Mouse (Mus musculus) T-helper 1 cell (primary cell): Measurements from ENCODE around the gene Galns.

ENCODE experiments used
- in situ Hi-C: fragments of 300-600 bp; cut with MboI, MseI; formaldehyde crosslinking; loops from one replicate; pipeline ENCODE4 v1.15.1; 2025; ENCODE audit warnings: high pct_unique_total_duplicates

The Galns gene

GRCm38 (mm10) chr8:122611295-122612133 is at the start of gene Galns, which contains the start of gene Trappc2l:
Galns (minus strand) TSS chr8:122611463.
Trappc2l (plus strand) TSS chr8:122611640.
- in situ Hi-C loops = loop anchor here (10.0 kb wide), 1 partner anchor 617 kb away; no protein-coding TSS in a partner anchor

GRCm38 (mm10) chr8:122660022-122660421 is 48.8 kb upstream of the Galns start:
- in situ Hi-C loops = no loop called here

- in situ Hi-C loops = no loop called here
Measured at GRCm38 (mm10) chr8:122658807-122659160, 47.5 kb upstream of the Galns start.

DNA sequence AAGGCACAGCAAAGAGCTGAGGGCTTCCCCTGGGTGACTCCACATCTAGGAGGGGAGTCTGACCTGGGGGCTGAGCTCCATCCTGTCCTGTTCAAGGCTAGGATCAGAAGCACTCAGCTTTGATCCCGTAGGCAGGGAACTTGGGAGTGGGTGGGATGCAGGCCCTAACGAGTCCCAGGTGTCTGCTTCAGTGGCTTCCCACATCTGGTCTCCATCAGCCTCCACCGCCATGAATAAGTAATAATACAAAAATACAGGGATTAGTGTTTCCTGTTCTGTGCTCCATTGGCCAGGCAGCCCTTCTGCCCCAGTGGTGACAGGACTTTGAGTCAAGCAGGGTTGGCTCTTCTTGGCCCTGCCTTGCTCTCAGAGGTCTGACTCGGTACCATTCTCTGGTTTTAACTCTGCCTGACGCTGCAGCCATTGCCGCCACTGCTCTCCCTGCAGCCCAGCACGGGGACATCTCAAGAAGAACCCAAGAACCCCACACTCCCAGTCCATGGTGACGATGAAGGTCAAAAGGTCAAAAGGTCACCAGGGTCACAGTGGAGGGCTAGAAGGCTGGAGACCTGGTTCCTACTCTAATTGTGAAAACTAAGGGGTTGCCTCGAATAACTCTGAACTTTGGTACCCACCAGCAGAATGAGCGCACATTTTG is 47.0 kb upstream of the Galns start:
- in situ Hi-C loops = no loop called here

DNA sequence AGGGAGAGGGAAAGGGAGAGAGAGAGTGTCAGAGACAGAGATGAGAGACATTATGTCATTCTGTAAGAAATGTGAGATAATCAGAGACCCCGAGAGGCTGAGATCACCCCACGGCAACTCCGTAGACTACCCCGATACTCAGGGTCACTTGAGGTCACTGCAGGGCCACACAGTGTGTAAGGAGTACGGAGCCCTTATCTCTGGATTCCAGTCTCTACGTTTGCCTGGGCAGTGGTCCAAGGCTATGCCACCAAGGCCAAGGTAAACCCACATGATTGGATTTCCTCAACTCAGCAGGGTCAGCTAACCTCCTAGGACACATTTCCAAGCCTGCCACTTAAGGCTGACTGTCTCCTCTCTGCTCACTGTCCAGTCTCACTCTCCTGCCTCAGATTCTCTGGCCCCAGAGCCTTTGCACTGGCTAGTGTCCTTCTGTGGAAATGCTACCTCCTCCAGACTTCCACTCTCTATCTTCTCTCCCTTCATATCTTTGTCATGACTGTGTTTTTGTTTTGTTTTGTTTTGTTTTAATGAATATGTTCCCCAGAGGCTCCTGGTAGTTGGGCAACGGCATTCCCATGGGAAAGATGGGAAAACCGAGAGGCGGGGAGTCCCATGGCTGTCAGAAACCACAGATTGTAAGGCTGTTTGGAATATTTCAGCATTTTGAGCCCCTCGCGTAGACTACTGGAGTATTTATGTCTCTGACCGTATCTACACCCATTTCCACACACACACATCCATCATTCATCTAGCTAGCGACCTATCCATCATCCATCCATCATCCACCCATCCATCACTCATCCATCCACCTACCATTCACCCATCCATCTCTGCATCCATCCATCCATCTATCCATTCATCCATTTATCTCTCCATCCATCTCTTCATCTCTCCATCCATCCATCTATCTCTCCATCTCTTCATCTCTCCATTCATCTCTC is 45.1 kb upstream of the Galns start:
- in situ Hi-C loops = no loop called here

- in situ Hi-C loops = no loop called here
Measured at GRCm38 (mm10) chr8:122654768-122655167, 43.5 kb upstream of the Galns start.

- in situ Hi-C loops = no loop called here
Measured at GRCm38 (mm10) chr8:122652643-122653042, 41.4 kb upstream of the Galns start.

GRCm38 (mm10) chr8:122651326-122651921 is 40.2 kb upstream of the Galns start:
- in situ Hi-C loops = no loop called here

- in situ Hi-C loops = loop anchor here (25.0 kb wide), 1 partner anchor 1336 kb away; no protein-coding TSS in a partner anchor
Measured at GRCm38 (mm10) chr8:122648192-122648970, 37.1 kb upstream of the Galns start.

- in situ Hi-C loops = loop anchor here (25.0 kb wide), 1 partner anchor 1334 kb away; no protein-coding TSS in a partner anchor
Measured at GRCm38 (mm10) chr8:122646337-122646736, 35.1 kb upstream of the Galns start.

DNA sequence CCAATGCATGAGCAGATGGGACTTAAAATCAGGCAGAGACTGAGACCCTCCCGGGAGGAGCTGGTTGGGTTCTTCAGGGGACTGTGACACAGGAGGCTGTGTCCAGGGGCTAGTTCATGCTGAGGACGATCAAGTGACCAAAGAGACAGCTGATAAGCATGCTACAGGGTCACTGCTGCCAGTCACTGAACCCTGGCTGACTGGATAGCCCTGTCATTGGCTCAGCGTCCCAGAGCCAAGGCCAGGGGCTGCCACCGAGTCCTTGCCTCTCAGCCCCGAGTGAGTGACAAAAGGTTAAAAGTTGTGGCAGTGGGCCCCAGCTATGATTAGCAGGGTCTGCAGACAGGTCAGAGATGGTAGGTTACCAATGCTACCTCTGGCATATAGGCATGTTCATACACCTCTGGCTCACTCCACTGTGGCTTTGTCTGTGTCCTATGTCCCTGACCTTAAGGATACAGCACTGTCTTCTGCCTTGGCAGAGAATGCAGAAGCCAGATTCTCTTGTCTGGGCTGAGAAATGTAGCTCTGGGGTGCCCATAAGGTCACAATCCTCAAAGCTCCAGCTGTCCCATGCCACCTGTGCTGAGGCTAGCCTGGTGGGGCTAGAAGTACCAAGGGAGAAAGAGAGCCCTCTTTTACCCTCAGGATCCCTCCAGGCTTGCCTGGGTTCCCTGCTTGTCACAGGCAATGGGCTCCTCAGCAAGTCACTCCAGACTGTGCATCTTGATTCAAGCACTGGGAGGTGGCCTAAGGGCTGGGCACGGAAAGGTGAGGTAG is 33.1 kb upstream of the Galns start:
- in situ Hi-C loops = loop anchor here (25.0 kb wide), 1 partner anchor 1332 kb away; no protein-coding TSS in a partner anchor

- in situ Hi-C loops = loop anchor here (25.0 kb wide), 1 partner anchor 1330 kb away; no protein-coding TSS in a partner anchor
Measured at GRCm38 (mm10) chr8:122642071-122642470, 30.8 kb upstream of the Galns start.

- in situ Hi-C loops = loop anchor here (25.0 kb wide), 1 partner anchor 1329 kb away; no protein-coding TSS in a partner anchor
Measured at GRCm38 (mm10) chr8:122641406-122641805, 30.1 kb upstream of the Galns start.

- in situ Hi-C loops = loop anchor here (25.0 kb wide), 1 partner anchor 1329 kb away; no protein-coding TSS in a partner anchor
Measured at GRCm38 (mm10) chr8:122640825-122641224, 29.6 kb upstream of the Galns start.

GRCm38 (mm10) chr8:122639521-122640248 is 28.4 kb upstream of the Galns start:
- in situ Hi-C loops = loop anchor here (25.0 kb wide), 1 partner anchor 1327 kb away; no protein-coding TSS in a partner anchor

- in situ Hi-C loops = loop anchor here (25.0 kb wide), 1 partner anchor 1326 kb away; no protein-coding TSS in a partner anchor
Measured at GRCm38 (mm10) chr8:122638601-122639000, 27.3 kb upstream of the Galns start.

DNA sequence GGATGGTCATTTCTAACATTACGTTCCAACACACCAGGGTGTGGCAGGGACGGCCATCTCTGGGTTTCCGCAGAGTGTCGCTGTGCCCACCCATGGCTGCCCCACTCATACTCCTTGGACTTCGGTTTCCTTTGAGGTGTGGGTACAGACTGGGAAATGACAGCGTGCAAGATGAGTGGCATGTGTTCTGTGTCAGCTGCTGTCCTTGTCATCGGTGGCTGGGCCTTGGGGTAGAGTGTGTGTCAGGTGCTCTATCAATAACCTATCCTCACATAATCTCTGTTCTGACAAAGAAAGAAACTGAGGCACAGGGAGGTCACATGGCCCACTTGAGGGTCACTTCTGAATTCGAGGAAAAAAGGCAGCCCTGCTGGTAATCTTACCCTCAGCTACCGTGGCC is 26.0 kb upstream of the Galns start:
- in situ Hi-C loops = loop anchor here (25.0 kb wide), 1 partner anchor 1325 kb away; no protein-coding TSS in a partner anchor

GRCm38 (mm10) chr8:122636803-122637175 is 25.5 kb upstream of the Galns start:
- in situ Hi-C loops = loop anchor here (25.0 kb wide), 1 partner anchor 1324 kb away; no protein-coding TSS in a partner anchor
